Mouse (Mus musculus) hindbrain, embryonic 15.5 days (tissue): ENCODE measurements at regions not wholly inside any gene's neighbourhood (a gene's known extent, or its start where the extent isn't known, plus 50 kb on each side); places are given as distances from the start of the nearest gene placed in this dataset.

Source experiments
- ATAC-seq: fragments of 200-750 bp; cut with Nextera tagmentation; 2 replicates; pipeline ENCODE4 v1.8.0; 2017; ENCODE audit warnings: low read depth, moderate number of reproducible peaks, moderate TSS enrichment; ENCODE audit not compliant: low FRiP score
- H3K27ac ChIP-seq: fragments of 300-500 bp; sonication (generic); replicated peaks from 2 replicates; pipeline ENCODE4 v1.5.1; 2015; ENCODE audit warnings: mild to moderate bottlenecking, inconsistent platforms
- H3K27me3 ChIP-seq: fragments of 300-500 bp; sonication (generic); 2 replicates; pipeline ENCODE4 v1.6.1; 2015; ENCODE audit warnings: control low read depth, inconsistent platforms
- H3K36me3 ChIP-seq: fragments of 300-500 bp; sonication (generic); 2 replicates; pipeline ENCODE4 v1.6.1; 2015; ENCODE audit warnings: control low read depth, inconsistent platforms
- H3K4me1 ChIP-seq: fragments of 300-500 bp; sonication (generic); replicated peaks from 2 replicates; pipeline ENCODE4 v1.6.1; 2015; ENCODE audit warnings: control low read depth, inconsistent platforms
- H3K4me2 ChIP-seq: fragments of 300-500 bp; sonication (generic); 2 replicates; pipeline ENCODE4 v1.6.1; 2015; ENCODE audit warnings: moderate library complexity, mild to moderate bottlenecking, inconsistent platforms
- H3K4me3 ChIP-seq: fragments of 300-500 bp; sonication (generic); 2 replicates; pipeline ENCODE4 v1.5.1; 2015; ENCODE audit warnings: mild to moderate bottlenecking, inconsistent platforms
- H3K9ac ChIP-seq: fragments of 300-500 bp; sonication (generic); 2 replicates; pipeline ENCODE4 v1.6.1; 2015; ENCODE audit warnings: inconsistent platforms
- H3K9me3 ChIP-seq: fragments of 300-500 bp; sonication (generic); 2 replicates; pipeline ENCODE4 v1.6.1; 2016; ENCODE audit warnings: control low read depth, inconsistent platforms
- WGBS: fragments of 180-500 bp; shearing (Covaris S2); methylation state at CpG from one replicate; pipeline ENCODE4 v1.1.7; 2015; 5-methylcytosine and 5-hydroxymethylcytosine counted together

GRCm38 (mm10) chr13:30040288-30040687 is 54.4 kb upstream of the E2f3 start:
- Histone ChIP-seq H3K4me1 (no peaks in the 10 kb centered on the region), H3K4me2 (no peak overlapping the region), H3K27me3 (no peaks in the 10 kb centered on the region), H3K4me3 (no peak overlapping the region), H3K9ac (no peak overlapping the region), H3K27ac (no peak overlapping the region), H3K36me3 (no peaks in the 10 kb centered on the region), H3K9me3 (no peaks in the 10 kb centered on the region)
- WGBS: 80% methylated on average over 4 of the region's 4 CpGs
- no peak for ATAC-seq

- Histone ChIP-seq H3K4me1 (no peaks in the 10 kb centered on the region), H3K9me3 (no peaks in the 10 kb centered on the region), H3K4me2 (no peak overlapping the region), H3K4me3 (no peak overlapping the region), H3K9ac (no peak overlapping the region), H3K27me3 (no peaks in the 10 kb centered on the region), H3K36me3 (no peaks in the 10 kb centered on the region), H3K27ac (no peak overlapping the region)
- ATAC-seq: no peak
- WGBS: 51% methylated on average over 2 of the region's 2 CpGs
Observed at GRCm38 (mm10) chr13:30039791-30040190, 53.9 kb upstream of the E2f3 start.

DNA sequence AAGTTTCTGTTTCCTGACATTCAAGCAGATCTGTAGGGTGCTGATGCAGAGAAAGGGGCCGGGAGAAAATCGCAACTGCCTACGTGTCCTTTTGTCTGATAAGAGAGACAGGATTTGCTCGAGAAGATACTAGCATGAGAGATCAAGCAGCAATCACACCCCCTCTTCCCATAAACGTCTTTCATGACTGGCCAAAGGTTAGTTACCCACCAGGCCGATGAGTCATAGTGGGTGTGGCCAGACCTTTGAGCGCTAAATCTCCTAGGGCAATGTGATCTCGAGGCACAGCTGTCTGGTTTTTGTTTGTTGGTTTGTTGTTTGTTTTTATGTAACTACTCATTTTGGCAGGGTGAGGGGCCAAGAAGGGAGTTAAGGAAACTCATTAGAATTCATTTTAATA is 50.7 kb upstream of the E2f3 start:
- Histone ChIP-seq H3K36me3 (no peaks in the 10 kb centered on the region), H3K27ac (no peak overlapping the region), H3K4me3 (no peak overlapping the region), H3K9ac (no peak overlapping the region), H3K9me3 (no peaks in the 10 kb centered on the region), H3K4me2 (no peak overlapping the region), H3K4me1 (no peaks in the 10 kb centered on the region), H3K27me3 (no peaks in the 10 kb centered on the region)
- ATAC-seq: no peak
- 75% methylated on average over 8 of the region's 8 CpGs for WGBS

GRCm38 (mm10) chr13:30036071-30036470 is 50.2 kb upstream of the E2f3 start:
- Histone ChIP-seq H3K9me3 (no peaks in the 10 kb centered on the region), H3K9ac (no peak overlapping the region), H3K4me1 (no peaks in the 10 kb centered on the region), H3K27ac (no peak overlapping the region), H3K36me3 (no peaks in the 10 kb centered on the region), H3K4me3 (no peak overlapping the region), H3K27me3 (no peaks in the 10 kb centered on the region), H3K4me2 (no peak overlapping the region)
- ATAC-seq: no peak
- WGBS: 87% methylated on average over 3 of the region's 3 CpGs
